Mouse (Mus musculus): Measurements from ENCODE around the gene Pim3. TPM values are rescaled to one million over a fixed set of nuclear protein-coding genes. Genes with fewer than 3 reads are reported as not detected.

The Pim3 gene
- total and polyA plus RNA-seq, 3 experiments: 33.6 to 41.6 TPM; not detected in 1

DNA sequence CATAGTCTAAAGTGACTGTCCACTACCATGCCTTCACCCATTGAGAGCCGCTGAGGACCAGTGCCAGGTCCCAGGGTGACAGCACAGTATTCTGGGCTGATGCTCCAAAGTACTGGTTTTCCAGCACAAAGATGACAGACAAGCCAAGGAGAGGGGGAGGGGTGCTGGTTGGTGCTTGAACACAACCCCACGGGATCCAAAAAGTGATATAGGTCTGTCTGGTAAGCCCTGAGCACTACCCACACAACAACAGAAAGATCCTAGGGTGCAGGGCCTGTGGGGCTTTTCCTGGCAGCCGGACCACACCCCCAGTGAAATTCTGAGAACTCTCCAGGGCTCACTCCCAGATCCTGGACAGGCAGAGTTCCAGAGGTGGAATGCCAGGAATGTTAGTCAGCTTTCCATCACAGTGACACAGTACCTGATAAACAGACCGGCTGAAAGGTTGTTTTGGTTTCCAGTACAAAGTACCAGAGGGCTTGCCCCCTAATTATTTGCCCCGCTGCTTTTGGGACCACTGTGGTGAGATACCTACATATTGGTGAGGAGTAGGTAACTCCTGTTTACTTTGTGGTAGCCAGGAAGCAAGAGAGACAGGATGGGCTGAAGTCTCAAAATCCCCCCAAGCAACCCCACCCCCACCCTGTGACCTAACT lies 5.5 kb downstream of the Pim3 start:
- Histone ChIP-seq H3K36me3 (ENCODE audit: control insufficient read depth in 1 of 2, insufficient read depth in 2 of 2, low read length in 2 of 2) (peaks cover 2 to 4% of the 10 kb centered on the region in 2 experiments; a peak in 2 of 4 replicates), H3K9ac (ENCODE audit: control insufficient read depth, low read depth, low read length, poor library complexity, severe bottlenecking) (no peak overlapping the region), H3K27ac (ENCODE audit: control insufficient read depth, low read depth, low read length) (no peak overlapping the region), H3K4me3 (ENCODE audit: control insufficient read depth in 1 of 2, insufficient read depth in 1 of 2, low read depth in 2 of 2, low read length in 2 of 2) (no peak overlapping the region), H3K4me1 (ENCODE audit: control insufficient read depth in 1 of 2, insufficient read depth in 2 of 2, low read length in 2 of 2) (peaks cover 0 to 6% of the 10 kb centered on the region in 2 experiments; a peak in 1 of 4 replicates), H3K79me2 (ENCODE audit: control insufficient read depth, insufficient read depth, low read length, poor library complexity) (peaks cover 21% of the 10 kb centered on the region), H3K27me3 (ENCODE audit: control insufficient read depth in 1 of 2, insufficient read depth in 2 of 2, low read length in 2 of 2) (no peaks in the 10 kb centered on the region), H3K9me3 (replicated peaks; ENCODE audit: insufficient read depth, low read length) (no peaks in the 10 kb centered on the region)
- DNase-seq (ENCODE audit: low read depth, low spot score): no peak
- no peak for TF ChIP-seq SIN3A (IDR thresholded peaks at IDR 0.05; ENCODE audit: low read length)
- TF ChIP-seq POLR2A (IDR thresholded peaks at IDR 0.05; ENCODE audit: control insufficient read depth in 1 of 2, insufficient read depth in 1 of 2, low read depth in 1 of 2, low read length in 2 of 2, poor library complexity in 1 of 2): 0 out of 4 replicates have a peak, but pooled peaks of 1 of the 2 experiments have one; percentile 1
- TF ChIP-seq JUND (IDR thresholded peaks at IDR 0.05; ENCODE audit: low read depth, low read length): no peak
- TF ChIP-seq CHD2 (IDR thresholded peaks at IDR 0.05; ENCODE audit: low read length): no peak
- TF ChIP-seq TBP (IDR thresholded peaks at IDR 0.05; ENCODE audit: low read depth, low read length): no peak

DNA sequence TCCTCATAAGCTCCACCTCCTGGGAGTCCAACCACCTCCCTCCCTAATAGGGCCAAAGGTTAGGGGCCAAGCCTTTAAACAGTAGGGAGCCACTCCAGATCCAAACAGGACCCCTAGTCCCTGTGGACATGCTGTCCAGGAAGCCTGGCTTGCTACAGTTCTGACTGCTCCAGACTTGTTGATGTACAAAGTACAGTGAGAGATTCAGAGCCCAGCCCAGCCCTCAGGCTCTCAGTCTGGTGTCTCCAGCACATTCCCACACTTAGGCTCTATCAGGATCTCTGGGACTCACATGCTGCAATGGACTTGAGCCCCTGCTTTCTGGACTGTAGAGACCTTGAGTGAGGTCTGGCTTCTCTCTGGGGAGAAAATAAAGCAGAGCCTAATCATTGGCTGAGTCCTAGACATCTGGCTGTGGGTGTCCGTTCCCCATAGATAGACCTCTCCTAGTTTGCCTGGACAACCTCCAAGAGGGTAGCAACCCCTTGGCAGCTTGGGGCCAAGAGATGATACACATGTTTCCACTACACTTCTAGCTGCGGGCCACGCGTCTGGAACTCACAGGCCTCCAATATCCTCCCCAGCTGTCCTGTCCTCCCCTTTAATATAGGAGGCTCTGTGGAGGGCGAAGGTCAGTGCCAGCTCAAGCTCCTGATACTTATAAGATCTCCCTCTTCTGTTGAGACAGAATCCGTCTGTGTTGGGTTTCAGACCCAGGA lies 6.2 kb downstream of the Pim3 start:
- Histone ChIP-seq H3K4me1 (ENCODE audit: control insufficient read depth in 1 of 2, insufficient read depth in 2 of 2, low read length in 2 of 2) (peaks cover 0 to 6% of the 10 kb centered on the region in 2 experiments; a peak in 1 of 4 replicates), H3K36me3 (ENCODE audit: control insufficient read depth in 1 of 2, insufficient read depth in 2 of 2, low read length in 2 of 2) (peaks cover 2 to 4% of the 10 kb centered on the region in 2 experiments; a peak in 2 of 4 replicates), H3K9me3 (replicated peaks; ENCODE audit: insufficient read depth, low read length) (no peaks in the 10 kb centered on the region), H3K27ac (ENCODE audit: control insufficient read depth, low read depth, low read length) (no peak overlapping the region), H3K4me3 (ENCODE audit: control insufficient read depth in 1 of 2, insufficient read depth in 1 of 2, low read depth in 2 of 2, low read length in 2 of 2) (no peak overlapping the region), H3K9ac (ENCODE audit: control insufficient read depth, low read depth, low read length, poor library complexity, severe bottlenecking) (no peak overlapping the region), H3K79me2 (ENCODE audit: control insufficient read depth, insufficient read depth, low read length, poor library complexity) (peaks cover 15% of the 10 kb centered on the region), H3K27me3 (ENCODE audit: control insufficient read depth in 1 of 2, insufficient read depth in 2 of 2, low read length in 2 of 2) (no peaks in the 10 kb centered on the region)
- DNase-seq (ENCODE audit: low read depth, low spot score): no peak
- TF ChIP-seq ZKSCAN1 (IDR thresholded peaks at IDR 0.05; ENCODE audit: low read depth, low read length) (no peak), TBP (IDR thresholded peaks at IDR 0.05; ENCODE audit: low read depth, low read length) (no peak), ZC3H11A (IDR thresholded peaks at IDR 0.05; ENCODE audit: low read depth, low read length) (no peak), BHLHE40 (IDR thresholded peaks at IDR 0.05; ENCODE audit: borderline replicate concordance, low read depth, low read length) (no peak), GATA1 (IDR thresholded peaks at IDR 0.05; ENCODE audit: low read depth, low read length) (no peak)

DNA sequence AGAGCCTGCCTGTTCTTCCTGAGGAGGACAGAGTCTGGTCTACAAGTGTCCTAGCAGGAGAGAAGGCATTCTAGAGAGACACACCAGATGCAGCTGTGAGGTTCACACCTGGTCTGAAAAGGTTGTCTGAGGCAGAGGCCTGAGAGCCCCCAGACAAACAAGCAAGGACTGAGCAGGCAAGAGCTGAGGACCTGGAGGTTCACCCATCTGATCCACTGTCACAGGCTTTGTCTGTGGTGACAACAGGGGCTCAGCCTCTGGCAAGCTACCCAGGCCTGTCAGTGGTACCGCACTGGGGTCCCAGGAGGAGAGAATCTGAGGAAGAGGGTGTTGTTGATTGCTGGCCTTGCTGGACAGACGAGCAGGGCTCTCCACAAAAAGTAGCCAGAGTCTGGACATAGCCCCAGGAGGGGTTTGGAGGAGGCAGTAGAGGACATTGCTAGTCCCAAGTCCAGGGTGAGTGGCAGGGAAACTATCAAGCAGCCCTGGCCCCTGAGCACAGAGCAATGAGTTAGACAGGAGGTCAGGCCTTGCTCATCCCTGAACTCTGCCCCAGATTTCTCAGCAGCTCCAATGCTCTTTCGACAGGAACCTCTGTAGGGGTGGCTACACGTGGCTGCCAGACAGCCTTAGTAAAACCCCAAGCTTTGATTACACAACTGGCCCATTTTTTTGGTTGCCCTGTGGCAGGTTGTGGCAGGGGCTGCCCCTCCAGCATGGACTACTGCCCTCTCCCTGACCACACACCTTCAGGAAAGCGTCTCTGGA lies 8.6 kb downstream of the Pim3 start:
- no peak for DNase-seq (ENCODE audit: low read depth, low spot score)
- Histone ChIP-seq H3K27me3 (ENCODE audit: control insufficient read depth in 1 of 2, insufficient read depth in 2 of 2, low read length in 2 of 2) (no peaks in the 10 kb centered on the region), H3K36me3 (ENCODE audit: control insufficient read depth in 1 of 2, insufficient read depth in 2 of 2, low read length in 2 of 2) (0 out of 4 replicates have a peak, but pooled peaks cover 0 to under 1% of the 10 kb centered on the region in 2 experiments), H3K9me3 (replicated peaks; ENCODE audit: insufficient read depth, low read length) (no peaks in the 10 kb centered on the region), H3K4me3 (ENCODE audit: control insufficient read depth in 1 of 2, insufficient read depth in 1 of 2, low read depth in 2 of 2, low read length in 2 of 2) (no peak overlapping the region), H3K9ac (ENCODE audit: control insufficient read depth, low read depth, low read length, poor library complexity, severe bottlenecking) (no peak overlapping the region), H3K27ac (ENCODE audit: control insufficient read depth, low read depth, low read length) (no peak overlapping the region), H3K79me2 (ENCODE audit: control insufficient read depth, insufficient read depth, low read length, poor library complexity) (no peaks in the 10 kb centered on the region), H3K4me1 (ENCODE audit: control insufficient read depth in 1 of 2, insufficient read depth in 2 of 2, low read length in 2 of 2) (no peaks in the 10 kb centered on the region)
- TF ChIP-seq RCOR1 (IDR thresholded peaks at IDR 0.05; ENCODE audit: low read depth, low read length) (no peak), POLR2A (IDR thresholded peaks at IDR 0.05; ENCODE audit: control insufficient read depth in 1 of 2, insufficient read depth in 1 of 2, low read depth in 1 of 2, low read length in 2 of 2, poor library complexity in 1 of 2) (no peak), USF1 (IDR thresholded peaks at IDR 0.05; ENCODE audit: low read depth, low read length) (no peak), USF2 (IDR thresholded peaks at IDR 0.05; ENCODE audit: borderline replicate concordance in 1 of 2, insufficient read depth in 1 of 2, low read depth in 1 of 2, low read length in 2 of 2) (no peak), POLR2AphosphoS5 (IDR thresholded peaks at IDR 0.05; ENCODE audit: borderline replicate concordance, low read depth, low read length) (no peak)

All from MEL (cell line).